Mouse (Mus musculus): ENCODE results near the gene Ubap1l. TPM values are rescaled to one million over a fixed set of nuclear protein-coding genes. Genes with fewer than 3 reads are reported as not detected.
A peak's percentile ranks its signal among the peaks of the same experiment; 100 is the strongest.

Ubap1l gene
- polyA plus RNA-seq, 1 experiment: 0.16 TPM

GRCm38 (mm10) chr9:65371756-65372155 lies 10.9 kb downstream of the Ubap1l start:
- Histone ChIP-seq H3K36me3 (ENCODE audit: control insufficient read depth, insufficient read depth) (no peaks in the 10 kb centered on the region), H3K79me2 (ENCODE audit: control insufficient read depth, insufficient read depth) (no peaks in the 10 kb centered on the region), H3ac (ENCODE audit: control insufficient read depth, insufficient read length) (no peak overlapping the region), H3K27me3 (ENCODE audit: control insufficient read depth, insufficient read depth, insufficient read length) (no peaks in the 10 kb centered on the region), H3K4me3 (no peak overlapping the region), H3K4me2 (ENCODE audit: low read depth) (no peak overlapping the region)
- TF ChIP-seq POLR2A (IDR thresholded peaks at IDR 0.05; ENCODE audit: insufficient read length, low read depth) (no peak), CEBPB (IDR thresholded peaks at IDR 0.05; ENCODE audit: insufficient read depth, poor library complexity, severe bottlenecking) (no peak), POLR2AphosphoS2 (IDR thresholded peaks at IDR 0.05; ENCODE audit: insufficient read length, low read depth) (no peak), TCF3 (IDR thresholded peaks at IDR 0.05; ENCODE audit: insufficient read length, low read depth) (no peak), MYOD1 (IDR thresholded peaks at IDR 0.05; ENCODE audit: control insufficient read depth in 1 of 3, insufficient read length in 2 of 3, low read depth in 2 of 3) (no peak), REST (IDR thresholded peaks at IDR 0.05; ENCODE audit: insufficient read depth, insufficient read length) (no peak), SRF (IDR thresholded peaks at IDR 0.05; ENCODE audit: control insufficient read depth, insufficient read length, low read depth) (no peak), USF1 (IDR thresholded peaks at IDR 0.05; ENCODE audit: low read depth) (no peak), MAX (IDR thresholded peaks at IDR 0.05; ENCODE audit: low read depth) (no peak), MYOG (IDR thresholded peaks at IDR 0.05; ENCODE audit: control insufficient read depth in 1 of 3, insufficient read depth in 1 of 3, insufficient read length in 2 of 3, low read depth in 2 of 3) (no peak), E2F4 (IDR thresholded peaks at IDR 0.05; ENCODE audit: insufficient read depth) (no peak), TCF12 (IDR thresholded peaks at IDR 0.05; ENCODE audit: insufficient read depth, poor library complexity, severe bottlenecking) (no peak)

DNA sequence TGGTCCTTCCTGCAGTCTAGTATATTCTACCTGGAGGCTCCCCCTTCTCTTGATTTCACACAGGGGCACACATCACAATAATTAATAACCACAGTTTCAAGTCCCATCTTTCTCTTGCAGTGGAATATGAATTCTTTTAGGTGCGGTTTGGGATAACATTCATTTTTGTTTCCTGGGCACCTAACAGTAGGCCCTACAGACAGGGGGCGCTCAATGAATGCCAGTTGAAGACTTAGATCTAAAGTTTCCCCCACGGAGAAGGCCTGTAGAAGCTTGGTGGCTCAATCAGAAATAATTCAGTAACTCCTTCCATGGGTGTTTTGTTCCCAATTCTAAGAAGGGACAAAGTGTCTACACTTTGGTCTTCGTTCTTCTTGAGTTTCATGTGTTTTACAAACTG lies 11.6 kb downstream of the Ubap1l start:
- Histone ChIP-seq H3K79me2 (ENCODE audit: control insufficient read depth, insufficient read depth) (no peaks in the 10 kb centered on the region), H3K4me2 (ENCODE audit: low read depth) (no peak overlapping the region), H3ac (ENCODE audit: control insufficient read depth, insufficient read length) (no peak overlapping the region), H3K27me3 (ENCODE audit: control insufficient read depth, insufficient read depth, insufficient read length) (no peaks in the 10 kb centered on the region), H3K36me3 (ENCODE audit: control insufficient read depth, insufficient read depth) (no peaks in the 10 kb centered on the region), H3K4me3 (no peak overlapping the region)
- TF ChIP-seq E2F4 (IDR thresholded peaks at IDR 0.05; ENCODE audit: insufficient read depth) (no peak), REST (IDR thresholded peaks at IDR 0.05; ENCODE audit: insufficient read depth, insufficient read length) (no peak), MYOG (IDR thresholded peaks at IDR 0.05; ENCODE audit: control insufficient read depth in 1 of 3, insufficient read depth in 1 of 3, insufficient read length in 2 of 3, low read depth in 2 of 3) (no peak), MAX (IDR thresholded peaks at IDR 0.05; ENCODE audit: low read depth) (no peak)

GRCm38 (mm10) chr9:65374468-65375162 lies 13.8 kb downstream of the Ubap1l start:
- H3K79me2 ChIP-seq (ENCODE audit: control insufficient read depth, insufficient read depth): no peaks in the 10 kb centered on the region
- TF ChIP-seq MYOG (IDR thresholded peaks at IDR 0.05; ENCODE audit: control insufficient read depth in 1 of 3, insufficient read depth in 1 of 3, insufficient read length in 2 of 3, low read depth in 2 of 3): no peak
- TF ChIP-seq USF1 (IDR thresholded peaks at IDR 0.05; ENCODE audit: low read depth): no peak
- TF ChIP-seq POLR2AphosphoS2 (IDR thresholded peaks at IDR 0.05; ENCODE audit: insufficient read length, low read depth): no peak
- TF ChIP-seq SRF (IDR thresholded peaks at IDR 0.05; ENCODE audit: control insufficient read depth, insufficient read length, low read depth): no peak
- no peaks in the 10 kb centered on the region for H3K27me3 ChIP-seq (ENCODE audit: control insufficient read depth, insufficient read depth, insufficient read length)
- H3K36me3 ChIP-seq (ENCODE audit: control insufficient read depth, insufficient read depth): no peaks in the 10 kb centered on the region
- no peak overlapping the region for H3K4me2 ChIP-seq (ENCODE audit: low read depth)
- no peak overlapping the region for H3K4me3 ChIP-seq
- no peak overlapping the region for H3ac ChIP-seq (ENCODE audit: control insufficient read depth, insufficient read length)

GRCm38 (mm10) chr9:65375163-65375934 lies 14.5 kb downstream of the Ubap1l start:
- H3ac ChIP-seq (ENCODE audit: control insufficient read depth, insufficient read length): no peak overlapping the region
- TF ChIP-seq E2F4 (IDR thresholded peaks at IDR 0.05; ENCODE audit: insufficient read depth) (no peak), MAX (IDR thresholded peaks at IDR 0.05; ENCODE audit: low read depth) (no peak), REST (IDR thresholded peaks at IDR 0.05; ENCODE audit: insufficient read depth, insufficient read length) (no peak), TCF12 (IDR thresholded peaks at IDR 0.05; ENCODE audit: insufficient read depth, poor library complexity, severe bottlenecking) (no peak), SRF (IDR thresholded peaks at IDR 0.05; ENCODE audit: control insufficient read depth, insufficient read length, low read depth) (no peak), MYOD1 (IDR thresholded peaks at IDR 0.05; ENCODE audit: control insufficient read depth in 1 of 3, insufficient read length in 2 of 3, low read depth in 2 of 3) (no peak)
- H3K79me2 ChIP-seq (ENCODE audit: control insufficient read depth, insufficient read depth): no peaks in the 10 kb centered on the region
- no peaks in the 10 kb centered on the region for H3K36me3 ChIP-seq (ENCODE audit: control insufficient read depth, insufficient read depth)
- H3K4me3 ChIP-seq: no peak overlapping the region
- no peak overlapping the region for H3K4me2 ChIP-seq (ENCODE audit: low read depth)
- H3K27me3 ChIP-seq (ENCODE audit: control insufficient read depth, insufficient read depth, insufficient read length): no peaks in the 10 kb centered on the region

DNA sequence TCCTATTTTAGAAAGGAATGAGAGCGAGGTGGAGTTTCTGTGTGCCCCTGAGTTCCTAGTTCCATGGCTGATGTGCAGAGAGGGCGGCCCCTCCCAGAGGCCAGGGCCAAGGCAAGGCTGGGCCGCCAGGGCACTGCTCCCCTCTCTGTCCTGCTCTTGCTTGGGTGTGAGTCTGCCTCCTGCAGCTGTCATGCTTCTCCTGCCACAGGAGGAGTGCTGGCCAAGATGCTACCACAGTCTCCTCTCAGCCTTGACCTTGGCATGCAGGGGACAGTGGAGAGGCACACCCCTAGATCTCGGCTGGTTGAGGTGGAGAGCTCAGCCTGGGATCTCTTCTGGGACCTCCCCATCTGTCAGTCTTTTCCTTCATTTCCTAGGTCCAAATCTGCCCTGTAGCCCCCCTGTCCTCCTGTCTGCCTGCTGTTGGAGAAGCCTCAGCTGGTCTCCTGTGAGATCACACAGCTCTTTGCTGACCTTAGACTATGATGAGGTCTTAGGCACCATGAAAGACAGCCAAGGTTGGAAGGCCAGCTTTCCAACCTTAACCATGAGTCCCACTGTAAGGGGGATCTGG lies 20.3 kb downstream of the Ubap1l start:
- no peak overlapping the region for H3ac ChIP-seq (ENCODE audit: control insufficient read depth, insufficient read length)
- no peaks in the 10 kb centered on the region for H3K79me2 ChIP-seq (ENCODE audit: control insufficient read depth, insufficient read depth)
- H3K36me3 ChIP-seq (ENCODE audit: control insufficient read depth, insufficient read depth): no peaks in the 10 kb centered on the region
- no peaks in the 10 kb centered on the region for H3K27me3 ChIP-seq (ENCODE audit: control insufficient read depth, insufficient read depth, insufficient read length)
- H3K4me3 ChIP-seq: no peak overlapping the region
- H3K4me2 ChIP-seq (ENCODE audit: low read depth): peak overlapping the region; percentile 36
- TF ChIP-seq MYOG (IDR thresholded peaks at IDR 0.05; ENCODE audit: control insufficient read depth in 1 of 3, insufficient read depth in 1 of 3, insufficient read length in 2 of 3, low read depth in 2 of 3): peak; percentile 66 to 94 (median 80)
- TF ChIP-seq MYOD1 (IDR thresholded peaks at IDR 0.05; ENCODE audit: control insufficient read depth in 1 of 3, insufficient read length in 2 of 3, low read depth in 2 of 3): peak; percentile 45 to 93 (median 58)
- TF ChIP-seq TCF3 (IDR thresholded peaks at IDR 0.05; ENCODE audit: insufficient read length, low read depth): no peak
